Mouse (Mus musculus) cerebellum, adult 2 months (tissue): ENCODE measurements at regions not wholly inside any gene's neighbourhood (a gene's known extent, or its start where the extent isn't known, plus 50 kb on each side); places are given as distances from the start of the nearest gene placed in this dataset.

ENCODE experiments used
- DNase-seq, 2 experiments: peaks; one replicate each; pipeline ENCODE4 v3.0.0; 2021
- H3K27ac ChIP-seq: fragments of 200-500 bp; 2 replicates; pipeline ENCODE4 v1.5.1; 2012; ENCODE audit warnings: low read length, control low read depth, inconsistent platforms; ENCODE audit not compliant: insufficient read depth
- H3K27me3 ChIP-seq: fragments of 200-500 bp; 2 replicates; pipeline ENCODE4 v1.6.1; 2012; ENCODE audit warnings: inconsistent platforms, mild to moderate bottlenecking, low read length, moderate library complexity; ENCODE audit not compliant: control insufficient read depth, insufficient read depth
- H3K4me1 ChIP-seq: fragments of 200-500 bp; 2 replicates; pipeline ENCODE4 v1.6.1; 2011; ENCODE audit warnings: low read length; ENCODE audit not compliant: control insufficient read depth, insufficient read depth
- H3K4me3 ChIP-seq: fragments of 200-500 bp; replicated peaks from 2 replicates; pipeline ENCODE3; 2011; ENCODE audit warnings: mild to moderate bottlenecking, low read depth, low read length, control low read depth; ENCODE audit not compliant: insufficient read depth
- CTCF ChIP-seq: fragments of 200-500 bp; IDR thresholded peaks from 2 replicates; pipeline ENCODE4 v1.5.1; 2011; ENCODE audit warnings: low read depth, mild to moderate bottlenecking, control low read depth, low read length, moderate library complexity, borderline replicate concordance; ENCODE audit not compliant: insufficient read depth
- POLR2A ChIP-seq: fragments of 200-500 bp; IDR thresholded peaks from 2 replicates; pipeline ENCODE4 v1.6.1; 2011; ENCODE audit warnings: low read length, control low read depth, borderline replicate concordance; ENCODE audit not compliant: insufficient read depth
- WGBS: fragments of 180-500 bp; shearing (Covaris S2); methylation state at CpG from one replicate; pipeline ENCODE4 v1.1.7; 2018; 5-methylcytosine and 5-hydroxymethylcytosine counted together

DNA sequence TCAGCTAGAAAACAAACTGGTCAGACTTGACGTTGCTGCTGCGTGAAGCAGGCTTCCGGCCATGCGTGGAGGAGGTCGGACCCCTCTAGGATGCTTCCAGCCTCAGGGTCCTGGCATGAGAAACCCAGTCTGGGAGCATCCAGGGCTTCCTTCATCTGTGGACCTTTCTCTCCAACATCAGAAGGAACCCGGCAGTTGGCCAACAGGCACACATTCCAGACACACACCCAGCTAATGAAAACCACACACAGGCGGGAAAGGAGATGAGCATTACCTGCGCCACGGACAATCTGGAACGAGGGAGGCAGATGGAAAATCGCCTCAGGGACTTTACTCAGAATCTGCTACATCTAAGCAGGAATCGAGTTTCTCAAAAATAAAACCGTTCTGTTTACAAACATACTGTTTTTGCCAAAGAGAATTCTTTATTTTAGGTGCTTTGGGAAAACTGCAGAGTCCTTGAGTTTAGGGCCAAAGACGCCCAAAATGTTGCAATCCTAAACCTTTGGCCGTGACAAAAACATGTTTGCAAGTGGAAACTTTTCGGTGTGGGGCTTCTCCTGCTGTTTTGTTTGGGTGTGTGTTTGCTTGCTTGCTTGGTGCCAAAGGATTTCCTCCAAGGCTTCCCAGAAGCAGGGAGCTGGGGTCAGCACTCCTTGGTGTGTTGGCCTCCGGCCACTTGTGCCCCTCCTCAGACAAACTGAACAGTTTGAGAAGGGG, 147.0 kb downstream of the Setd4 start:
- no peaks in the 10 kb centered on the region for H3K27me3 ChIP-seq
- H3K27ac ChIP-seq, result no peak overlapping the region
- no peak for DNase-seq
- TF ChIP-seq POLR2A (no peak), CTCF (no peak)
- H3K4me1 ChIP-seq, result no peaks in the 10 kb centered on the region
- WGBS, result 48% methylated on average over 17 of the region's 17 CpGs
- H3K4me3 ChIP-seq, result no peak overlapping the region

DNA sequence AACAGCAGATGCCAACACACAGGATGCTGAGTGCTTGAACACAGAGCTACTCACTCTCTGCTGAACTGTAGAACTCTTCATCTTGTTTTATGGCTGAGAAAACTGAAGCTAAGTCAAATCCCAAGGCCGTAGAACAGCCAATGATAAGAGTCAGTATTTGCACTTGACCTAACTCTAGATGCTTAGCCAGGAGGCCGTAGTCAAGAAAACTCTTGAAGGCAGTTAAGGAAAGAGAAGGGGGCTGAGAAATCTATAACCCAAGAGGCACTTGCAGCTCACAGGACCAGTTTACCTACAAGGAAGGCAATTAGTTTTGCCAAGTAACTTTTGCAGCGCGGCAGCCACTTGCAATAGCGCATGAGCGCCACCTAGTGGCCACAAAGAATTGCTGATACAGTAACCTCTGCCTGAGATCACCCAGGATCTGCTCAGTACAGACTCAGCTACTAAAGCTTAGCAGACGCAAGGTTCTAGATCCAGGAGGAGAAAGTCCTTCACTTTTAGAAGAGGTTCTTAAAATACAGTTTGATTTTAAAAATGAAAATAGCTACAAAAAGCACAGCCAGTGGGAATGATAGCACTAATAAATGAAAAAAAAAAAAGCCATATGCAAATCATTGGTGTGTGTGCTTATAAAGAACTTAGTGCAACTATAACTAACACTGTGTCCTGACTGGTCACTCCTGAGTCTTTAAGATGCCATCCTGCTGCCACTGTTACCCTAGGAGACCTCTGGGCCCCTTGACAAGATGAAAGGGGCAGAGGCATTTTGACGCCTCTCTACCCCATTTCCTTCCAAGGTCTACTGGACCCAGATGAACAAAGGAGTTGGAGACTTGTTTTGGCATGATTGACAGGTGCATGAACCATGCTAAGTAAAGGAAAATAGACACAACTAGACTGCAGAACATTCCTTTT, 149.5 kb downstream of the Setd4 start:
- WGBS, result 32% methylated on average over 8 of the region's 8 CpGs

DNA sequence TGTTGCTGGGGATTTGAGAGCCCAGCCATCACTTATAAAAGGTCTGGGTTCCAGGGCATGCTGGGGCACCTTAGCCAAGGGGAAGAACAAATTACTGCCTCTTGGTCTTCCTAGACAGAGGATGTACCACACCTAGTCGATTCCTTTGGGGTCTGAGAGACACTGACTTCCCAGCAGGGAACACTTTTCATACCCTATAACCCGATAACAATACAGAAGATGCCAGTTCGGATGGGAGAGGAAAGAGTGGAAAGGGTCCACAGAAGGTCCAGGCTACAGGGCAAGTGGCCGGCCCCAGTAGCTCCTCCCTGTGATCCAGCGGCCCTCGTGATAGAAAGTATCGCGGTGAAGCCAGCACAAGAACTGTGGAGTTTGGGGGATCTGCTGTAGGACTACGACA, 150.8 kb downstream of the Setd4 start:
- no peaks in the 10 kb centered on the region for H3K4me1 ChIP-seq
- TF ChIP-seq CTCF (no peak), POLR2A (no peak)
- no peak overlapping the region for H3K4me3 ChIP-seq
- no peak overlapping the region for H3K27ac ChIP-seq
- DNase-seq, result no peak
- H3K27me3 ChIP-seq, result no peaks in the 10 kb centered on the region
- 81% methylated on average over 9 of the region's 9 CpGs for WGBS

More for the DNA sequence above, 149.5 kb downstream of the Setd4 start:
- H3K27me3 ChIP-seq, result no peaks in the 10 kb centered on the region
- peak; percentile 48 to 61 for DNase-seq
- H3K4me1 ChIP-seq, result no peaks in the 10 kb centered on the region
- no peak overlapping the region for H3K27ac ChIP-seq
- H3K4me3 ChIP-seq, result no peak overlapping the region
- TF ChIP-seq CTCF (peak; percentile 96), POLR2A (no peak)

DNA sequence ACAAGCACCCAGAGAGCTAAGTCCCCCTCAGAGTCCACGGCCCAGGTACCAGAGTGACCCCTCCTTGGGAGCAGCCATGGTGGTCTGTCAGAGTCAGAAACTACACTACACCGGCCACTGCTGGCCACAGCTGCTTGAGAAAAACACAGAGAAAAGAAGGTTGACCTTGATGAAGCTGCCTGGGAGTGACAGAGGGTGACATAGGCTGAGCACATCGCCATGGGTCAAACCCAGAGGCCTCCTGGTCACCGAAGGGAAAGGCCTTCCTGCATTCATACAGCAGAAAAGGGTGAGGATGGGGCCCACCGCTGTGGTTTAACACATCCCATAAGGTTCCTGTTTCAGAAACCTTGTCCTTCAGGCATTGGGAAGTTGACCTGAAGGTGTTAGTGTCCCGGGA, 153.0 kb downstream of the Setd4 start:
- H3K27me3 ChIP-seq, result no peaks in the 10 kb centered on the region
- 88% methylated on average over 6 of the region's 6 CpGs for WGBS
- DNase-seq, result no peak
- TF ChIP-seq POLR2A (no peak), CTCF (no peak)
- H3K4me1 ChIP-seq, result no peaks in the 10 kb centered on the region
- no peak overlapping the region for H3K4me3 ChIP-seq
- H3K27ac ChIP-seq, result no peak overlapping the region

DNA sequence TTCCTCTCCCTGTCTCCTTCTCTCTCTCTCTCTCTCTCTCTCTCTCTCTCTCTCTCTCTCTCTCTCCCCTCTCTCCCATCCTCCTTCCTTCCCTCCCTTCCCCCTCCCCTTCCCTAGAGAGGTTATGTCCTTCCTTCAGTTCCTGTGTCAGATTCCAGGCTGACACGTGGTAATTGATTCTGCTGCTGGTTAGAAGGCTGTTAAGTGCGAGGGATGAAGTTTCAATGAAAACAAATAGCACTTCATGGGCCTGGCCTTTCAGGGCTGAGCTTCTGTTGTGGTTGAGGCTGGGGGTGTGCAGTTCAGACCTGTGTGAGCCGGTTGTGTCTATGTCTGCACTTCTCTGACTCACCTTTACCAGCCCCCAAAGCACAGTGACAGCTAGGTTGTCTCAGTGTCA, 153.9 kb downstream of the Setd4 start:
- no peaks in the 10 kb centered on the region for H3K27me3 ChIP-seq
- H3K27ac ChIP-seq, result no peak overlapping the region
- TF ChIP-seq CTCF (no peak), POLR2A (no peak)
- 53% methylated on average over 3 of the region's 3 CpGs for WGBS
- H3K4me3 ChIP-seq, result no peak overlapping the region
- no peak for DNase-seq
- H3K4me1 ChIP-seq, result no peaks in the 10 kb centered on the region

DNA sequence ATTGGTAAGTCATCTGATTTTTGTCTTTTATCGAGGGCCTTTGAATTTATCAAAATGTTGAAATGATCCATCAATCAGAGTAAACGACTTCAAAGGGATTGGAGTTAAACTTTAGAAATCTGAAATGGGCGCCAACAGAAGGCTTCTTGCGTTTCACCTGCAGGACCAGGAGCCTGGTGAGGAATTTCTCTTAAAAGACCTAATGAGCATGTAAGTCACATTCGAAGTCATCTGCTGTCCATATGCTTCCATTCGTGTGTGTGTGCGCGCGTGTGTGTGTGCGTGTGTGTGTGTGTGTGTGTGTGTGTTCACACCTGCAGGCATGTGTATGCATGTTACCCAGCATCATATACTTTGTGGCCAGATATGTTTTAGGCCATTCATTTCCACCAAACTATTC, 155.7 kb downstream of the Setd4 start:
- Histone ChIP-seq H3K27me3 (no peaks in the 10 kb centered on the region), H3K4me1 (no peaks in the 10 kb centered on the region), H3K4me3 (no peak overlapping the region), H3K27ac (no peak overlapping the region)
- DNase-seq, result no peak
- TF ChIP-seq CTCF (no peak), POLR2A (no peak)
- 89% methylated on average over 10 of the region's 10 CpGs for WGBS

DNA sequence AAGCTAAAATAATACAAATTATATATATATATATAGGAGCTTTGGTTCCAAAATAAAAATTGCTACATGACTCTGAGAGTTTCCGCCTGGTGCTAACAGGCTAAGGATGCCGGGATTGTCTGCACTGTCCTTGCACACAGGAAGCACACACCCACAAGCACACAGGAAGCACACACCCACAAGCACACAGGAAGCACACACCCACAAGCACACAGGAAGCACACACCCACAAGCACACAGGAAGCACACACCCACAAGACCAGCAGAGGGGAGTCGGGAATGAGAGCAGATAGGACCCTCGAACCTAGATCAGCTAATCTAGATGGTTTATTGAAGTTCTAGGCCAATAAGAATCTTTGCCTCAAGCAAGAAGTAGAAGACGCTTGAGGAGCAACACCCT, 156.9 kb downstream of the Setd4 start:
- Histone ChIP-seq H3K27me3 (no peaks in the 10 kb centered on the region; the same call in 1 of the 2 replicates), H3K27ac (no peak overlapping the region), H3K4me1 (no peaks in the 10 kb centered on the region), H3K4me3 (no peak overlapping the region)
- no peak for DNase-seq
- no peak for TF ChIP-seq POLR2A
- no peak for TF ChIP-seq CTCF
- 96% methylated on average over 5 of the region's 5 CpGs for WGBS
